Mouse (Mus musculus) 3134 (cell line): Measurements from ENCODE around the gene Srgap3.
A peak's percentile ranks its signal among the peaks of the same experiment; 100 is the strongest.

Experiments used
- DNase-seq: peaks from one replicate; pipeline ENCODE4 v3.0.0-alpha.2; 2011; ENCODE audit warnings: low spot score; ENCODE audit not compliant: insufficient read length; ENCODE audit errors: extremely low read depth

The Srgap3 gene

DNA sequence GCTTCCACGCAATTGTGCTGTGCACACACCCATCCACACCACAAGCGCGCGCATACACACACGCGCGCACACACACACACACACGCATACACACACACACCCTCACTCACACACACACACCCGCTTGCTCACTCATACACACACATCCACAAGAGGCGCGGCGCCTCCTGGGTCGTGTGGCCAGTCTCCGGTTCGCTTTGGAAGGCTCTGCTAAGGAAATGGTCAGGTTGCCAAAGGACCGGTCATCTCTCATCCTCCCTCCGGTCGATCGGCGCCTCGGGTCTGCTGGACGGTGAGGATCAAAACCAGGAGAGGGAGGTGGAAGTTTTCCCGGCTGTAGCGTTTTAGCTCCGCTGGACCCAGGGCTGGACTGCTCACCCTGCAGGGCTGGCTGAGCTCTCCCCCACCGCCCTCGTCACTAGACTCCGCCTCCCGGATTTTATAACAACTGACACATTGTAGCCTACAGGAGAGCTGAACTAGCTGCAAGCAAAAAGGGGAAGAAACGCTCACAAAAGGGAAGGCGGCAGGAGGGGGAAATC is at the start of gene Srgap3:
TSS of gene Srgap3 (minus strand) at position 372 of the 542 bp plus-strand sequence.
- peak; percentile 94 for DNase-seq

DNA sequence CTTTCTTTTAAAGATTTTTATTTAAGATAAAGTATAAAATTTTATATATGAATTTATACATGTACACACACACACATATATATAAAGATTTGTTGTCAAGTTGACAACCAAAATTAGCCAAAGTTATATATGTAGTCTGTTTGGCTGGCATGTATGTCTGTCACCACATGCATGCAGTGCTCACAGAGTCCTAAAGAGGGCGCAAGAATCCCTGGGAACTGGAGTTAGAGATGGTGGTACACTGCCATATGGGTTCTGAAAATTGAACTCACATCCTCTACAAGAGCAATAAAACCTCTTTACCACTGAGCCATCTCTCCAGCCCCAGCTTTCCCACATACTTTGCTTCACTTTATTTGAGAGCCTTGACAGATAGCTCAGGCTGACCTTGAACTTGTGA is 48.6 kb upstream of the Srgap3 start:
- no peak for DNase-seq

- DNase-seq = no peak
Measured at GRCm38 (mm10) chr6:112990119-112990518, 43.1 kb upstream of the Srgap3 start.

DNA sequence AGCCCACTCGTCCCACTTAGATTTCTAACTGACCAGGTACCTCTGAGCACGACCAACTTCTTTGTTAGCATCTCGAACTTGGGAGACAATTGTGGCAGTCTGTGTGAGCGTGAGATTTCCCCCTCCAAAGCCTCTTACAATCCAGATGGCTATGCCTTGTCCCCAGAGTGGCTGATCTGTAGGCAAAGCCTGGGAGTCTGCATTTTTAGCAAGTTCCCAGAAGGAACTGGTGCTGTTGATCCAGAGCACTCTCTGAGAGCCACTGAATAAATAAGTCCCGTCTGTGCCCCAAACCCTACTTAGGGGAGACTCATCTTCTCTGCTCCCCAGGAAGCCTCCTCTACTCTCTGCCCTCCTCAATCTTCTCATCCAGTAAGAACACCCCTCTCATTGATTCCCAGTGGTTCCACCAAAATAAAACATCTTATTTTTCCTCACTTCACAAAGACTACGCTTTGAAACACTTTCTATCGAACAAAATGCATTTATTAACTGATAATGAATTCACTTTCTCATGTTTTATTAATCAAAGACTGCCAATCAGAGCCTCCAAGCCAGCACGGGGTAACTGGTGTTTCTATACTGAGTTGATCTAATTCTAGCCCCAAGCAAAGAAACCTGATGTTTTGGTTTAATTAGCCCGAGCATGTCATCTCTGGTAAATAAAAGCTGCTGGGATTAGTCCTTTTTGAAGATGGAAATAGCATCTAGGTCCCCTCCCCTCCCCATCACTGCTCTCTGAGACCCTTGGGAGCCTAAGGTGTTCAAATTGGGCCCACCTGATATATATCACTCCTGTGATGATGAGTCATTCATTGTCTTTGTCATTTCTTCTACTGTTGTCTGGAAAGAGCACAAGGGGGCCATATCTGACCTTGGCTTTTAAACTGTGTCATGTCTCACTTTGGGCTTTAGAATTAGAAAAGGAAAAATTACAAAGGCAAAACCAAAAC is 38.6 kb upstream of the Srgap3 start:
- no peak for DNase-seq

GRCm38 (mm10) chr6:112982241-112982640 is 35.2 kb upstream of the Srgap3 start:
- no peak for DNase-seq

GRCm38 (mm10) chr6:112978947-112979346 is 31.9 kb upstream of the Srgap3 start:
- DNase-seq = peak; percentile 62

DNA sequence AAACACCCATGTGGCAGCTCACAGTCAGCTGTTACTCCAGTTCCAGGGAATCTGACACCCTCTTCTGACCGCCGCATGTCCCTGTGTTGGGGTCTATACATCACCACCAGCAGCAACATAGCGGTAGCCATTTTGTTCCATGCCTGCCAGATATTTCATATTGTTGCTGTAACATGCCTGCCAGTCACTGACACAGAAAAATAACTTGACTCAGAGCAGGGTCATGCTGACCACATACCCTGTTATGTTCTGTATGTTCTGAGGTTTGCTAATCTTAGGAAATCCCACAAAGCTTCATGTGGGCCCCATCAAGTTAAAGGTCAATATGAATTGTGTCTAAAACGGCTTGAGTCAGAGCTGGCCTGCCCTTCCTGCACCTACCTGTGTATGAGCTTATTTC is 30.2 kb upstream of the Srgap3 start:
- DNase-seq = no peak

DNA sequence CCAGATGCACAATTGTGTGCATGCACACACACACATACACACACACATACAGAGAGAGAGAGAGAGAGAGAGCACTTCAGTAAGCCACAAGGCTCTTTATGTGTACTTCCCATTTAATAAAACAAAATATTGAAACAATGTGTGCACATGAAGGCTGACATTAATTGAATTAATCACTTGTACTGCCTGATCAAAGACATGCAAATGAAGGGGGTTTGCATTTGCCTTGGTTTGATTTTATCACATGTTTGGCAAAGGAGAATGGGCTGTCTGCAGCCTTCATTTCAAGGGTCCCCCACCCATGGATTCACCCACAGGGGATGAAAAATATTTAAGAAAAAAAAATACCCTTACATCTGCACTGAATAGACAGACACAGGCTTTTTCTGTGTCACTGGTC is 29.5 kb upstream of the Srgap3 start:
- DNase-seq = no peak

DNA sequence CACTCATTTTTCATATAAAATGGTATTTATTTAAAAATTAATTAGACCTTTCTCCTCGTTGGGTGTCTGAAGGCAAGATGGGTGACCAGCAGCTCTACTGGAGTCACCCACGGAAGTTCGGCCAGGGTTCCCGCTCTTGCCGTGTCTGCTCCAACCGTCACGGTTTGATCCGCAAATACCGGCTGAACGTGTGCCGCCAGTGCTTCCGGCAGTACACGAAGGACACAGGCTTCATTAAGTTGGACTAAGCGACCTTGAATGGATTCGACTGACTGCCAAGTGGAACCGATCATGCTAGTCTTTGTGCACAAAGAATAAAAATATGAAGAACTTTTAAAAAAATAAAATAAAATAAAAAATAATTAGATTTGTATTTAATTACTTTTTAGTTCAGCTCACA is 29.1 kb upstream of the Srgap3 start:
- no peak for DNase-seq

DNA sequence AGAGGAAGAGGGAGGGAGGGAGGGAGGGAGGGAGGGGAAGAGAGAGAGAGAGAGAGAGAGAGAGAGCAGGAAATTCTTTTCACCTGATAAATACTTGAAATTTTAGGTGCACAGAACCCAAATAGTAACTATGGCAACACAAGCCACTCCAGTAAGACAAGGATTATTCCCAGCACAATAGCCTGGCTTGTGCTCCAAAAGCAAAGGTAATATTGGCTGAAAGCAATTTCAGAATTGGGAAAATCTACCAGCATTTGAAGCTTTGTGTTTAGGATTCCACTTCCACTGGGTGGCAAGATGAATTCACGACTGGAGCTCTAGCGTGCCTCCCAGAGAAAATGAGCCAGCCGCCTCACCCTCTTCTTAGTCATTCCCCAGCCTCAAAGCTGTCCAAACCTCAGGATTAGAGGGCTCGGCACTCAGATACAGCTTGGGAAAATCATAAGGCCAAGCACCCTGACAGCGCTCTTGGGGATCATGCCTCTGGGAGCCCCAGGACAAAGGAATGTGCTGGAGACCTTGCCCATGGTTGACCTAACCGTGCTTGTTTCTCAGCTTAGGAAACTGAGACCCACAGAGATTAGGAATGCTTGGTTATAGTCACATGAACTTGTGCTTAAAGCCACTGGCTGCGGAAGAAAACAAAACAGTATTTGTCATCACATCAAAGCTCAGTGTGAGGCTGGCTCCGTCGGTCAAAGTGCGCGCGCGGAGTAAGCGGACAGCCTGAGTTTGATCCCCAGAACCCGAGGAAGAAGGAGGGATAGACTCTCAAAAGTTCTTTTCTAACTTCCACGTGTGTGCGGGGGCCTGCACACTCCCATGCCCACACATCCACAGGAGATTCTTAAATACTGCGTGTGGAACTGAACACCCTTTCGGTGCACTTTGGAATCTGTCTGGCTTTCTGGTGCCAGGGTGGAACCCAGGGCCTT is 27.0 kb upstream of the Srgap3 start:
- peak; percentile 59 for DNase-seq

DNA sequence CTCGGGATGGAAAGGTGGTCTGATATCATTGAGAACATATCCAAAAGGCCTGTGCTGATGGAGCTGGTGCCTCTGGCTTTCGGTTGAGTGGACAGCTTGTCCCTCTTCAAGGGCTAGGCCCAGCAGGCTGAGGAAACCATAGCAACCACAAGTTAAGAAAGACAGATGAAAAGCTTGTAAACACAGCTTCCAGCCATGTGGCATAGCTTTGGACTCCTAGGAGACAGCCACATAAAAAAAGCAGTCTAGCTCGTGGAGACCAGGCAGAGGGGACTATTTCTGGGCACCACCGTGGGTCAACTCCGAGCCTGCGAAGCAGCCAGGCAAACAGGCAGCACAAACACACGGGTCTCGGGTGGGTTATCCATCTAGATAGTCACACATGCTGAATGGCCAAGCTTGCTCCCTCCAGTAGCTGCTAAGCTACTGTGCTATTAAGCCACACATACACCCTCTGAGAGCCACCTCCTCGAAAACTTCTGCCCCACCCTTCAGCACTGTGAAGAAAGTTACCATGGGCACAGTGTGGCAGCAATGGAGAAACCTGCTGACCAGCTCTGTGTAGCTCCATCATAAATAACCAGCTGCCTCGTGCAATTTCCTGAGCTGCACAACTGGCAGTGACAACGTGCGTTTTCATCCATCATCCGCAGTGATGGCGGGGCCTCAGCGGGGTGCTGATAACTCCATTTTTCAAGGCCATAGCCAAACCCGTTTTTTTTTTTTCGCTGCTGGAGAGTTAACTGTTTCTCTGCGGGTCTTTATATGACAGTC is 26.0 kb upstream of the Srgap3 start:
- DNase-seq = no peak

DNA sequence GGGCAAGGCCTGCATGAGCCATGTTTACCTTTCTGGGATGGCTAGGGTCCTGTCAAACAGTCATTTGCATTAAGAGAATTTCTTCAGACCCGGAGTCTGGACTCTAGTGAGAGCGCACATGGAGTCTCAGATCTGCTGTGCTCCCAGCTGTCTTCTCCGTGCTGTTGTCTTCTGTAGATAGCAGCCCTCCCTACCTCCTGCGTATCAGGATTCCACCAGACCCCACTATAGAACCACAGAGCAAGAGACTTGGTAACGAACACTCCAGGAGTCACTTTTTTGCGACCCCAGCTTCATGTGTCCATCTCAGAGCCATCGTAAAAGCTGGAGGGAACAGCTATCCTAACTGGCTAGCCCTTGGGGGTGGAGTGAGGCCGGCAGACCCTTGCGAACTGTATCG is 25.1 kb upstream of the Srgap3 start:
- no peak for DNase-seq

DNA sequence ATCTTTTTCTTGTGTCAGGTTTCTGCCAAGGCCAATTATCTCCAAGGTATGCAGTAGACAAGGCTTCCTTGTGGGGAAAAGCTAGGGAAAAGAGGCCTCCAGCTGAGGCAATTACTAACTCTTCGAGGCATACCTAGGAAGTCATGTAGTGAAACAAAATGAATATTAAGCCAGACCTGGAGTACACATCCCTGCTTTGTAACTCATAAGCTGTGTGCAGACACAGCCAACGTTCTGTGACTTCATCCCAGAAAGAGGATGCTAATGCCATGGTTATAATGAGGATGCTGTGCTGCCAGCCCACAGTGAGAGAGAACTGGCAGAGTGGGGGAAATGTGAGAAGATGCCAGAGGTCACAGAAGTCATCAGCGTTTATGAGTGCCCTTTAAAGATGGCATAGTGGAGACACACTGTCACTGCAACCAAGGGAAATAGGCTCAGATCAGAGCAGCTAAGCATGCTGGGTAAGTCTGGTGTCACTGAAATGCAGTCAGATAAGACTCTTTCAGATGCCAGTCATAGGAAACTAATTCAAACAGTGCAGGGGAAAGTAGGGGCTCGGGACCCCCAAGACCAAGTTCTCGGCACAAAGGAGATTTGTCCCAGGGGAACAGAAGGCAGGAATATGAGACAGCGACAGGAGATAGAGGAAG is 24.2 kb upstream of the Srgap3 start:
- no peak for DNase-seq

DNA sequence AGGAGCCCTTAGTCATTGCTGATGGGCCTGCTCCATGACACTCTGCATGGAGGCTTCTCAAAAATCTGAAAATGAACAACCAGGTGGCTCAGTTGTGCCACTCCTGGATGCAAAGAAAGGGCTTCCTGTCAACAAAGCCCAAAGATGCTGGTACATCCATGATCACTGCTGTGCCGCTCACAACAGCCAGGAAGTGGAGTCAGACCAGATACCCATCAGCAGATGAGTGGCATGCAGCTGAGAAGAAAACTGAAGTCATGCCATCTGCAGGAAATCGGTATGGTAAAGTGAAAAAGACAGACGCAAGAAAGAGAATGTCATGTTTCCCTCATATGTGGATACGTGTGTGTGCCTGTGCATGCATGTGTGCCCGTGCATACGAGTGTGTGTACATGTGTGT is 20.3 kb upstream of the Srgap3 start:
- no peak for DNase-seq

GRCm38 (mm10) chr6:112958360-112958759 is 11.3 kb upstream of the Srgap3 start:
- DNase-seq = no peak

DNA sequence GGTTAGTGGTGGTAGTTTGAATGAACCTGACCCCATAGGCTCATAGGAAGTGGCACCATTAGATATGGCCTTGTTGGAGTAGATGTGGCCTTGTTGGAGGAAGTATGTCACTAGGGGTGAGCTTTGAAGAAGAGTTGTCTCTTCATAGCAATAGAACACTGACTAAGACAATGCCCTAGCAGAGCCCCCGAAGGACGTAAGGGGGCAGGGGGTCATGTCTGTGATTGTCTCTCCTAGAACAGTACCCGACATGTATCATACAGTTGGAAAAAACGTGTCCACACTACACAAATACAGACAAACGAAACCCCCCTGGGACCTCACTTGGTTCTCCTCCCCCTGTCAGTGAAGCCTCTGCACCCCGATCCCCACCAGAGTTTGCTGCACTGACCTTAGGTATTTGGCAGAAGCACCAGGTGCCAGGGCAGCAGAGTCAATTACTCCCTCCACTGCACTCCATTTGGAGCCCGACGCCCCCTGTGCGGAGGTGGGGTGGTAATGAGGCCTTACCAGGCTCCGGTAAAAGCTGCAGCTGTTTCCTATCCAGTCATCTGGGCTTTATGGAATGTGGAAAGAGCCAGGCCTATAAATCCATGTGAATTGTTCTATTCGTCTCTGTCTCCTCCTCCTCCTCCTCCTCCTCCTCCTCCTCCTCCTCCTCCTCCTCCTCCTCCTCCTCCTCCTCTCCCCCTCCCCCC is 10.7 kb upstream of the Srgap3 start:
- no peak for DNase-seq

GRCm38 (mm10) chr6:112955773-112956172 is 8.7 kb upstream of the Srgap3 start:
- DNase-seq = no peak

- DNase-seq = no peak
Measured at GRCm38 (mm10) chr6:112953905-112954304, 6.8 kb upstream of the Srgap3 start.

- DNase-seq = peak; percentile 34
Measured at GRCm38 (mm10) chr6:112951254-112951653, 4.2 kb upstream of the Srgap3 start.
